Mouse (Mus musculus) kidney, adult 11 months (tissue): Measurements from ENCODE around the gene Olfr433.
"Not testable (repeated sequence)": the region's sequence is repeated elsewhere in the genome, so short reads cannot be mapped to it uniquely, and the experiment has no call there.

Experiments
- DNase-seq: peaks from one replicate; pipeline ENCODE4 v3.0.0; 2022

The Olfr433 gene

DNA sequence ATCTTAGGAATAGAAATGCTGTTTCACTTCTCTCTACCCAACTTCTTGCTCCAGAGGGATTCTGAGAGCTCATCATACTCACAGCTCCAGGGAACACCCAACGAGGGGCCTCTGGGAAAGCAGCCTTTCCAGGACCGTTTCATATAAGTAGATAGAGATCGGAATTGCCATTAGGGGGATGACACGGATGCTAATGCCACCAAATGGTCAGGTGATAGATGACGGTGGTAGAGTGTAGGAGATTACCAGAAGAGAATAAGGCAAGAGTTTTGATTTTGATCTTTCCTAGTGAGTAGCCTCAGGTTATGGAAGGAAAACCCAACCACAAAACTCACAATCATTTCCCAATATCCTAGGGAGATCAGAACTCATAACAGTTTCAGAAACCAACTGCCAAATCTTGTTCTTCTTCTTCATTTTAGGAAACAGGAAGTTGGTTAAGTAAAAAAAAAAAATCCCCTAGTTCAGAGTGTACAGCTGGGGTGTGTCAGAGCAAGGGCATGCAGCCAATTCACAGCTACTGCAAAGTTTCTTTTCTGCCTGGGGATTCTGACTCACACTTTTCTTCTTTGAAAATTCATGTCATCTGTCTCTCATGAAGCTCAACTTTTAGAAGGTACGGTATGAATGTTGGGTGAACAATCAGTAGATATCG lies at the start of gene Olfr433:
TSS of gene Olfr433 (plus strand) at position 183 of the 655 bp plus-strand sequence.
- no peak for DNase-seq

DNA sequence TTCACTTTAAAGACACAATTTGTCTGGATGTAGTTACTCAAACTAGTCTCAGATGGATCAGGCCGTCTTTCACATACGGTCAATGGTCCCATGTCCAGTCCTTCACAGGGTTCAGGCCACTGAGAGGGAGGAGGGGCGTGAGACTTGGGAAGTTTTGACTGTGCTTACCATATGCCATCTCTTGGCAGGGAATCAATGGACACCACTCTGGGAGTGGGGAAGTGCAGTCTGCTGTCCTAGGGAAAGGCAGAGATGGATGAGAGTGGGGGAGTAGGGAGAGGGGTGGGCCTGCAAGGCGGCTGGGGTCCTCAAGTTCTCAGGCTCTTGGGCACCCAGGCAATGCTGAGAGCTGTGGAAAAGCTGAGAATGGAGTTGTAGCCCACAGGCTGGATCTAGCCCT lies 45.5 kb upstream of the Olfr433 start:
- DNase-seq: no peak

DNA sequence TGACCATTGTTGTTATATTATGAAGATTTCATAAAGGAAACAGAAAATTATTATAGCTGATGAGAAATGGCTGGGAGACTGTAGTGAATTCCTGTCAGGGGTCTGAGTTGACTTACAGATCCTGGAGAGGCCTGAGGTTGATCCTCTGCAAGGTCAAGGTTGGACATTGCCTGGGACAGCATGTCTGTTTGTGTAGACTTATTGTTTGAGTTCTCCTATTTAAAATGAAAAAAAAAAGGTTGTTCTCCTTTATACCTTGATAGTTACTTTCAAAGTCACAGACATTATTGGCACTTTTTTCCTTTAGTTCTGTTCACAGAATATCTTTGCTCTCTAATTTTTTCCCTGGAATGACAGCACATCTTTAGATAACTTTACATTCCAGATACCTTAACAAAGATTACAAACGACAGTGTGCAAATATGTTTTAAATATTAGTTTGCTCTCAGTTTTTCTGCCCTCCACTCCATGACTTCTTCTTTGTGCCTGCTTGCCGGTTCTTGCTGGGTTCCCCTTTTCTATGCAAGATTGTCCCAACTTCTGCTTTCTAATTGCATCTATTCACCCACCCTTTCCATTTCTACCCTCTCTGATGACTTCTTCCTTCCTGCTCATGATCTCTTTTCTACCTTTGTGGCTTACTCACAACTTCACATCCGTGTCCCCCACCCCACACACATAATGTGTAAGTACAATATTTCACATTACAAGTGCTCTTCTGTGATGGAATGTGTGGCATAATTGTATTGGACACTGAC lies 36.0 kb upstream of the Olfr433 start:
- DNase-seq: not testable (repeated sequence)

DNA sequence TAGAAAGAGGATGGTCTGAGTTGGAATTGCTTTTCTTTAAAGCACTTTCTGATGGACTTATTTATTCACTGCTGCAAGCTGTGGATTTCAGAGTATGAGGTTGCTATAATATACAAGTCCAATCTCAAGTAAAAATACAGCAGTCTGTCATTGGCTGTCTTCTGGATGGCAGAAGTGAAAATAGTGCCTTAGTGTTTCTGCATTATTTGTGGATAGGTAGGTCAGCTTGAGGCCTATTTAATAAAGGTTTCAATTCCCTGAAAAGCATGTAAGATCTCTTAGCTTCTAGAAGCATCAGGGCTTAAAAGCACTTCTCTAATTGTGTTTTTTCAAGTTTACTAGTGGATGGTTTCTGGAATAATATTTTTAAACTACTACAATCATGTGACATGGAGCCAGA lies 33.5 kb upstream of the Olfr433 start:
- DNase-seq: not testable (repeated sequence)

DNA sequence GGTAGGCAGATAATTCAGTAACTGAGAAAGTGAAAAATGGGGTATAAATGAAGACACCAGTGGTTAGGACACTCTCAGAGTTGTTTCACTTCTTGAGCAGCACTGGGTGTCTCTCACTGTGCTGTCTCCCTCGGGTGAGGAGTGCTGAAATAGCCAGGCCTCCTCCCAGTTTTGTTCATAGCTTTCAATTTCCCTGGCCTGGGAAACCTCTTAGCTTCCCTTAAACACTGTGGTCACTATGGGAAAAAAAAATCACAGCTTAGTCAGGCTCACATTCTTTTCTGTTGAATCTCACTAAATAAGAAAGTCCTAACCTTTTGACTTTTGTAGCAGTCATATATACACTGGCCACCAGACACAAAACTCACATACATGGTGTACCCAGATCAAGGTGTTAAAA lies 8.8 kb upstream of the Olfr433 start, which contains the start of gene Ifi205:
TSS of gene Ifi205 (minus strand) at position 113 of the 400 bp plus-strand sequence.
- DNase-seq: no peak

DNA sequence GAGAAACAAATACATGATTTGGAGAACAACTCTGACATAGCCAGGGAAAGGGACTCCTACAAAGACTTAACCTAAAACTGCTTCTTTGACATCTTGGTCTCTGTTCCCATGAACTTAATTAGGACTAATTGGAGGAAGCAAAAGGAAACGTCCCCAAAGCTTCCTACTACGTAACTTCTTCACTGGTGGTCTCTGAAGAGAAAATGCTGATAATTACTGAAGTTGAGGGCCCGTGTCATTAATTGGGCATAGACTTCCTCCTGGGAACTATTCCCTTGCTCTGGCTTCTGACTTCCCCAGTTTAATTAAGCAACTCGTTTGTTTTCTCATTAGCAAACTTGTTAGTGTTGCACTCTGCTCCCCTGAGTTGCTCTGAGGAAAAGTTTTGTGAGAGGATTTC lies 4.7 kb upstream of the Olfr433 start:
- no peak for DNase-seq

DNA sequence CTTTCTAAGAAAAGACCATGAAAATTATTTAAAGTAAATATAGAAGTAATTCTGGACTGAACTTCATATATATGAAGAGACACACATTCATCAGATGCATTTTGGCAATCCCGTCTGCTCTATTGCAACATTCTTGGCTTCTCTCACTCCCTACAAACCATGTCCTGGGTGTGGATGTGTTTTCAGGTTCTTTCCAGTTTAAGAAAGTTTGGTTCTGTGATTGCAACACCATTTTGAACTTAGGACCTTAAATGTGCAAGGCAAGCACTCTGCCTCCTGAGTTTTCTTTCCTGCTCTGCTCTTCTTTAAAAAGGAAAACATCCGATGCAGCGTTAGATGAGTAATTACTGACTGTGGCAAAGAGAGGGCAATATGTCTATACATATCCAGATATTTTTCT lies 2.0 kb upstream of the Olfr433 start:
- no peak for DNase-seq

DNA sequence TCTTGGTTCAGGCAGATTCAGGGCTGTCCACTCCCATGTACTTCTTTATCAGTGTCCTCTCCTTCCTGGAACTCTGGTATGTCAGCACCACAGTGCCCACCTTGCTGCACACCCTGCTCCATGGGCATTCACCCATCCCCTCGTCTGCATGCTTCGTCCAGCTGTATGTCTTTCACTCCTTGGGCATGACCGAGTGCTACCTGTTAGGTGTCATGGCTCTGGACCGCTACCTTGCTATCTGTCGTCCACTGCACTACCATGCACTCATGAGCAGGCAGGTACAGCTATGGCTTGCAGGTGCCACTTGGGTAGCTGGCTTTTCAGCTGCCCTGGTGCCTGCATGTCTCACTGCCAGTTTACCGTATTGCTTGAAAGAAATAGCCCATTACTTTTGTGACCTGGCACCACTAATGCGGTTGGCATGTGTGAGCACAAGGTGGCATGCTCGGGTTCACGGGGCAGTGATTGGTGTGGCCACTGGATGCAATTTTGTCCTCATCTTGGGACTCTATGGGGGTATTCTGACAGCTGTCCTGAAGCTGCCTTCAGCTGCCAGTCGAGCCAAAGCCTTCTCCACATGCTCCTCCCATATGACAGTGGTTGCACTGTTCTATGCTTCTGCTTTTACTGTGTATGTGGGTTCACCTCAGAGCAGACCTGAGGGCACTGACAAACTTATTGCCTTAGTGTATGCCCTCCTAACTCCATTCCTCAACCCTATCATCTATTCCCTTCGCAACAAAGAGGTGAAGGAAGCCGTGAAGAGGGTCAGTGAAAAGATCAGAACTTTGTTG lies 1.8 kb downstream of the Olfr433 start:
- not testable (repeated sequence) for DNase-seq

DNA sequence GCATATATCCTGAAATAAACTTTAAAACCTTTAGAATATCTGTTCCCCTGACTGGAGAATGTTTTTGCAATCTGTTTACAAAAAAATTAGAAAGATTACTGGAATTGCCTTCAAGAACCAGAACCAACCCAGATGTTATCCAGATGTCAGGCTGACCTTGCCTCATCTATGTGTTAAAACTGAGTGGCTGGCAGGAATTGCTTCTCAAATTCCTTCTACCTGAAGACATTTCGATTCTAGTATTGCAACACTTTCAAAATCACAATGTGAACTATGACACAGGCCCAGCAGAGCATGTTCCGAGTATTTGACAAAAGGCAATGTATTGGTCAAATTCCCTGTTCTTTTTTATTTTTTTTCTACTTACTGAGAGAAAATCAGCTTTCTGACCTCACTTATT lies 3.9 kb downstream of the Olfr433 start:
- no peak for DNase-seq

DNA sequence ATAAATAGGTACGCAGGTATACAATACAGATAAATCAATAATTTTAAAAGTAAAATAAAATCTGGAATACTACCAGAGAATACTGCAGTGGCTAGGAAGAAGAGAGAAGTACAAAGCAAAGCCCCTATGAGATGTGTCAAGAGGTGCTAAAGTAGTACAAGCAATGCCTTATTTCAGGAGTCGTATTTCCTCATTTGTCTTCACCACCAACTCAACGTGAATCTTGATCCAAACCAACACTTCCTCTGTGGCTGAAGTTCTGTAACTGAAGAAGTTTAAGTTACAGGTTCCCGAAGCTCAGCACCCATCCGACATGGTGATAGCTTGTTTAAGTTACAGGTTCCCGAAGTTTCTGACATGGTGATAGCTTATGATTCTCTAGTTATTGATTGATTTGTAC lies 7.7 kb downstream of the Olfr433 start:
- not testable (repeated sequence) for DNase-seq

DNA sequence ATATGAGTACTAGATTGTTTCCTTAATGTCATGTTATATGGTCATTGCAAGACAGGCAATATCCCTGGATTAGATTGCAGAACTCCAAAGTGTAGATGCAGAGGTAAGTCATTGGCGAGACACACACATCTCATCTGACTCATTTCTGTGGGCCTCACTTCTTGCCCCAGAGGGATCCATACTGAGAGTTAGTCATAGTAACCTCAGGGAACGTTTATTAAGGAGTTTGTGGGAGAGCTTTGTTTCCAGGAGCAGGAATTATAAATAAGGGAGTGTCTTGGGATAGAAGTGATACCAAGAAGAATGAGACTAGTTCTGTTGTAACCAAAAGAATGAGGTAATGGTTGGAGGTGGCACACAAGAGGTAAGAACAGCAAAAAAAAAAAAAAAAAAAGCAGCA lies 8.4 kb downstream of the Olfr433 start, which contains the start of gene Olfr432:
TSS of gene Olfr432 (plus strand) at position 313 of the 400 bp plus-strand sequence.
- no peak for DNase-seq

DNA sequence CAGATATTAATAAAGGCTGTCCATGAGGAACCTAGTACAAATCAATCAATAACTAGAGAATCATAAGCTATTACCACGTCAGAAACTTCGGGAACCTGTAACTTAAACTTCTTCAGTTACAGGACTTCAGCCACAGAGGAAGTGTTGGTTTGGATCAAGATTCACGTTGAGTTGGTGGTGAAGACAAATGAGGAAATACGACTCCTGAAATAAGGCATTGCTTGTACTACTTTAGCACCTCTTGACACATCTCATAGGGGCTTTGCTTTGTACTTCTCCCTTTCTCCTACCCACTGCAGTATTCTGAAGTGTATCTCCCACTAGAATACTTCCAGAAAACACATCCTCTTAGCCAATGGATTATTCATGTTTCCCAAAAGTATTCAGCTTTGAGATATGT lies 8.9 kb downstream of the Olfr433 start:
- not testable (repeated sequence) for DNase-seq

DNA sequence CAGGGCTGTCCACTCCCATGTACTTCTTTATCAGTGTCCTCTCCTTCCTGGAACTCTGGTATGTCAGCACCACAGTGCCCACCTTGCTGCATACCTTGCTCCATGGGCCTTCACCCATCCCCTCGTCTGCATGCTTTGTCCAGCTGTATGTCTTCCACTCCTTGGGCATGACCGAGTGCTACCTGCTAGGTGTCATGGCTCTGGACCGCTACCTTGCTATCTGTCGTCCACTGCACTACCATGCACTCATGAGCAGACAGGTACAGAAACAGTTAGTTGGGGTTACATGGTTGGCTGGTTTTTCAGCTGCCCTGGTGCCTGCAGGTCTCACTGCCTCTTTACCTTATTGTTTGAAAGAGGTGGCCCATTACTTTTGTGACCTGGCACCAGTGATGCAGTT lies 10.0 kb downstream of the Olfr433 start:
- DNase-seq: no peak

DNA sequence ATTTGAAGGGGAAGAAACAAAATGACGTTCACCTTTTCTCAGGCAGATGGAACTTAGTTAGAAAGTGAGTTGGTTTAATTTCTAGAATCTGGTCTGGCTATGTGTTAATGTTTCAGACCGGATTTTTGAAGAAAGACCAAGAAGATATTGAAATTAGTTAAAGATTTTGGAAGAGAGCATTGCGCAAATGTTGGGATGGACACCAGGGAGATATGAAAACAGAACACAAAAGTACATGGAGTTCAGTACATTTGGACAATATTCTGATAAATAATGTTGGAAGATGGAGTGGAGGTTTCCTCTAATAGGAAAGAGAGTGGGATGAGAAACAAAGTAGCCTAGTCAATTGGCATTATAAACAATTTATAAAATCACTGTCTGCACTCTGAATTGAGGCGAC lies 11.0 kb downstream of the Olfr433 start:
- no peak for DNase-seq

DNA sequence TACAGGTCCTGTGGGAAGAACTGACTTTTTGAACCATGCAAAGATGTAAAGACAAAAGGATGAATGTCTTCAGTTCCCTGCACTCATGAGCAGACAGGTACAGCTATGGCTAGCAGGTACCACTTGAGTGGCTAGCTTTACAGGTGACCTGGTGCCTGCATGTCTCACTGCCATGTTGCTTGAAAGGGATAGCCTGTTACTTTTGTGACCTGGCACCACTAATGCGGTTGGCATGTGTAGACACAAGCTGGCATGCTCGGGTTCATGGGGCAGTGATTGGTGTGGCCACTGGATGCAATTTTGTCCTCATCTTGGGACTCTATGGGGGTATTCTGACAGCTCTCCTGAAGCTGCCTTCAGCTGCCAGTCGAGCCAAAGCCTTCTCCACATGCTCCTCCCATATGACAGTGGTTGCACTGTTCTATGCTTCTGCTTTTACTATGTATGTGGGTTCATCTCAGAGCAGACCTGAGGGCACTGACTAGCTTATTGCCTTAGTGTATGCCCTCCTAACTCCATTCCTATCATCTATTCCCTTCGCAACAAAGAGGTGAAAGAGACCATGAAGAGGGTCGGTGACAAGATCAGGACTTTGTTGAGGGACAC lies 11.5 kb downstream of the Olfr433 start:
- no peak for DNase-seq

DNA sequence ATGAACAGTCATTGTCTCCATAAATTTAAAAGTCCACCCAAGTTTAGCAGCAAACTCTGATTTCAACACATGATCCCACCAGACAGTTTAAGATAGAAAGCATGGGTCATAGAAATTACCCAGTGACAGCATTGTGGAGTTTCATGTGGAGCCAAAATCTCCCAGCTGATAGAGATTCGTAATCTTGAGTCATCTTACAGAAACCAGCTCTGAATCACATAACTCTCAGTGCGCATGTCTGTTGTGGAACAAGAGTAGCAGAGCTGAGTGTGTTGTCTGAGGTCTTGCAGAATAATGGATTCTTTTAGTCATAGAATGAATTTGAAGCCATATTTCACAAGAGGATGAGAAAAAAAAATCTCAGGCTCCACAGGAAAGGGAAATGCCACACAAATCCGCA lies 12.5 kb downstream of the Olfr433 start:
- DNase-seq: no peak

DNA sequence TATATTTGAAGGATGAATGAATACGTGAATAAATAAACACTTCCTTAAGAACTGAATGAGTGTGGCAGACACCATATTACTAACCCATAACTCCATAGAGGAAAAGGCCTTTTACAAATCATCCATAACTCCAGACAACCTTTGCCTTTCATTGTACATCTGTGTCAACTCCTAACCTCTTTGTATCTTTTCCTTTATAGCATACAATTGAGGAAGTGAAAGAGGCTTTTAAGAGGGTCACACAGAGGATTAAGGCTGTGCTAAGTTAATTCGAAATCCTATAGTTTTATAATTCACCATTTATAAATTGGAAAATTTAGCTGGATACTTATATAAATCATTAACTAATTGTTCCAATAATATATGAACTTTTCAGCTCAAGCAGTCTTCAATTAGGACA lies 14.7 kb downstream of the Olfr433 start:
- no peak for DNase-seq

DNA sequence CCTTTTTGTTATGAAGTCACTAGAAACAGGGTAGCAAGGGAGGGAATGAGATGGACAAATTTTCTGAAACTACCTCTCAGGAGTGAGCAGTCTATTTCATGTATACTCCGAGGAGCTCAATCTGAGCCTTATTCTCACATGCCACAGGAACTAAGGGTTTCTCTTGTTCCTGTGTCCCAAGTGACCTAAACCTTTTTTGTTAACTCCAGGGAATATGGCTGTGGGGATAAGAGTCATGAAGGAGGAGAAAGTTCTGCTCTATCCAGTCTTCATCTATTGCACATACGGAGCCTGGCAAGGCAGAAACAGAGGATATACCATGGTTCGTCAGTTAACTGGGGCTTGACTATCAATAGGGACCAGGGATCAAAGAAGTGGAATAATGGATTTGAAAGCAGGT lies 25.8 kb downstream of the Olfr433 start, which contains the start of gene Olfr430:
TSS of gene Olfr430 (plus strand) at position 301 of the 400 bp plus-strand sequence.
- DNase-seq: no peak

DNA sequence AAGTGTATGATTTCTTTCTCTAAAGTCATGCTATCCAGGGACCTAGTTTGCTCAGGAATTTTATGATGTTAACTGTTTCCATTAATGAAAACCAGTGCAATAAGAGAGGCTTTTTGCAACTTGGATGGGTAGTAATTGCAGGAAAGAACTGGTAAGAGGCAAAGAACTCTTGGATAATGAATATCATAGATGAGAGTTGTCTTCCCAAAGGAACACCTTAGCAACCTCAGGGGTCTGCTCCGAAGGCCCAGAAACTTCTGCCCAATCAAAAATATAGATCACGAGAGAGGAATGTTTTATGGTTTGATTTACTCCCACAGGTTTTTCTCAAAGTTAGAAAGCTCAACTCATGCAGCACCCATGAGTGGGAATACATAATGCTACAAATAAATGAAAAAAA lies 43.5 kb downstream of the Olfr433 start, which contains the start of gene Olfr429:
TSS of gene Olfr429 (plus strand) at position 301 of the 400 bp plus-strand sequence.
- no peak for DNase-seq
